In the genomic region with DNA sequence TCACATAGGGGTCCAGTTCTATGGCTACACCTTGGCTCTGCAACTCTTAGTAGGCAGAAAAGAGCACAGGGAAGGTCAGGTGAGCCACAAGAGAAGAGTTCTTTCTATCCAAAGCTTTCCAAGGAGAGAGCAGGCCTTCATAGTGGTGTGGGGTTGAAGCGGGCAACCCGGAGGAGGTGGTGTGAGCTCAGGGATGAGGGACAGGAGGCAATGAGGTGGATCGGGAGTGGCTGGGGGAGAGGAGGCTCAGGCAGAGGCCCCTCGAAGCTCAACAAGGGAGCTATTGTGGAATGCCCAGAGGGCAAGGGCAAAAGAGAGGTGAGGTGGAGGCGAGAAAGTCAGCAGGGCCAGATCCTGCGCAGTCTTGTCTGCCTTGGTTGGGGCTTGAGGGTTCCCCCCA, we compare ENCODE assay signal across 13 mouse cellular contexts. TPM values are rescaled to one million over a fixed set of nuclear protein-coding genes. Genes with fewer than 3 reads are reported as not detected.
"Had no signal": no experiment of that assay in that cellular context is flagged by ENCODE, and none has a peak within 500 bp of the region (broad histone marks: within the 10 kb centered on the region; RNA-seq: fewer than 3 reads in every experiment).

No protein-coding gene starts in this region.

- ATAC-seq: inflammation-experienced regulatory T-cells, adult 6 months; intestine, postnatal 0 days; midbrain, embryonic 16.5 days had no signal

- H3K4me2 ChIP-seq: limb, embryonic 13.5 days; liver, embryonic 11.5 days; lung, embryonic 15.5 days; midbrain, embryonic 12.5 days; neural tube, embryonic 13.5 days had no signal

- H3K9ac ChIP-seq: limb, embryonic 13.5 days; lung, embryonic 15.5 days; midbrain, embryonic 12.5 days; neural tube, embryonic 13.5 days had no signal

- H3K27me3 ChIP-seq: limb, embryonic 13.5 days; lung, embryonic 15.5 days; neural tube, embryonic 13.5 days had no signal

- H3K9me3 ChIP-seq: limb, embryonic 13.5 days; lung, embryonic 15.5 days; midbrain, embryonic 12.5 days; neural tube, embryonic 13.5 days had no signal

- H3K27ac ChIP-seq: layer of hippocampus, adult 2 months; limb, embryonic 13.5 days; midbrain, embryonic 12.5 days; neural tube, embryonic 13.5 days had no signal

- DNase-seq: kidney, postnatal 36 days; right cerebral cortex, adult 18-20 months; right cerebral cortex, postnatal 25 days; thymus, postnatal 4 days had no signal

- H3K4me1 ChIP-seq: midbrain, embryonic 12.5 days; neural tube, embryonic 13.5 days had no signal

- H3K4me3 ChIP-seq: layer of hippocampus, adult 2 months; limb, embryonic 13.5 days; lung, embryonic 15.5 days; midbrain, embryonic 12.5 days; neural tube, embryonic 13.5 days had no signal

- H3K36me3 ChIP-seq: limb, embryonic 13.5 days; lung, embryonic 15.5 days; midbrain, embryonic 12.5 days; neural tube, embryonic 13.5 days had no signal

RNA-seq across cellular contexts. Expression of gene Dlk1, which starts 43.8 kb away (rescaled TPM):
- polyA plus RNA-seq: inflammation-experienced regulatory T-cells, adult 6 months had no signal
